18 mouse cellular contexts compared by ENCODE assay signal in genomic region chr11:20313576-20313975, GRCm38 (mm10).
DNase-seq lines count a peak whose midpoint lies in the region.
"Had no signal": no experiment of that assay in that cellular context is flagged by ENCODE, and none has a peak within 500 bp of the region (broad histone marks: within the 10 kb centered on the region; RNA-seq: fewer than 3 reads in every experiment).

No protein-coding gene starts in this region.

- peak; percentile 76 for DNase-seq in kidney, adult 11 months
- DNase-seq in kidney, postnatal 10 days: no peak
- DNase-seq in kidney, adult 8-10 months: peak; percentile 77
- DNase-seq in kidney, postnatal 4 days: no peak
- peak; percentile 56 to 80 for DNase-seq in kidney, postnatal 25 days
- DNase-seq in lung, postnatal 4 days: no peak
- DNase-seq: adrenal gland, postnatal 10 days; adrenal gland, postnatal 36 days; B cell, adult 2 months; cerebellum, adult 18-20 months; cerebellum, adult 9-10 months; cerebellum, postnatal 14 days; forebrain, postnatal 0 days; gastrocnemius, adult 2 months; gastrocnemius, postnatal 14 days; heart, adult 18-20 months; heart, postnatal 14 days; heart, postnatal 4 days had no signal

Comparison
In these comparisons a context has a peak if more than half of its experiments do, and no peak if none do; other contexts are left out.
1. DNase-seq: peak in kidney, adult 11 months (single experiment), kidney, adult 8-10 months (2 of 2) and kidney, postnatal 25 days (2 of 2); none in kidney, postnatal 10 days (single experiment), kidney, postnatal 4 days (0 of 2) and lung, postnatal 4 days (0 of 2).